Mouse (Mus musculus): ENCODE results near the gene Kdm2a. TPM values are rescaled to one million over a fixed set of nuclear protein-coding genes. Genes with fewer than 3 reads are reported as not detected.

The Kdm2a gene
- polyA plus RNA-seq, 1 experiment, result not detected

GRCm38 (mm10) chr19:4326881-4327280 lies 71.2 kb downstream of the Kdm2a start:
- no peak for TF ChIP-seq POLR2A (IDR thresholded peaks at IDR 0.05; ENCODE audit: insufficient read depth, low read depth, low read length)
- TF ChIP-seq CTCF (IDR thresholded peaks at IDR 0.05; ENCODE audit: insufficient read depth, low read depth, low read length), result no peak
- 15% methylated on average over 1 of the region's 1 CpGs for WGBS
- Histone ChIP-seq H3K4me1 (ENCODE audit: control insufficient read depth, insufficient read depth, low read length) (no peaks in the 10 kb centered on the region), H3K4me3 (ENCODE audit: insufficient read depth, low read depth, low read length) (no peak overlapping the region), H3K27ac (ENCODE audit: insufficient read depth, low read depth, low read length) (no peak overlapping the region)

GRCm38 (mm10) chr19:4326106-4326505 lies 72.0 kb downstream of the Kdm2a start:
- WGBS, result 94% methylated on average over 3 of the region's 3 CpGs
- Histone ChIP-seq H3K27ac (ENCODE audit: insufficient read depth, low read depth, low read length) (no peak overlapping the region), H3K4me3 (ENCODE audit: insufficient read depth, low read depth, low read length) (no peak overlapping the region), H3K4me1 (ENCODE audit: control insufficient read depth, insufficient read depth, low read length) (no peaks in the 10 kb centered on the region)
- TF ChIP-seq CTCF (IDR thresholded peaks at IDR 0.05; ENCODE audit: insufficient read depth, low read depth, low read length), result no peak
- no peak for TF ChIP-seq POLR2A (IDR thresholded peaks at IDR 0.05; ENCODE audit: insufficient read depth, low read depth, low read length)

- 94% methylated on average over 3 of the region's 3 CpGs for WGBS
- Histone ChIP-seq H3K4me3 (ENCODE audit: insufficient read depth, low read depth, low read length) (no peak overlapping the region), H3K27ac (ENCODE audit: insufficient read depth, low read depth, low read length) (no peak overlapping the region), H3K4me1 (ENCODE audit: control insufficient read depth, insufficient read depth, low read length) (no peaks in the 10 kb centered on the region)
- no peak for TF ChIP-seq CTCF (IDR thresholded peaks at IDR 0.05; ENCODE audit: insufficient read depth, low read depth, low read length)
- no peak for TF ChIP-seq POLR2A (IDR thresholded peaks at IDR 0.05; ENCODE audit: insufficient read depth, low read depth, low read length)
These were observed 76.0 kb downstream of the Kdm2a start for GRCm38 (mm10) chr19:4322134-4322533.

- no peak overlapping the region for H3K4me3 ChIP-seq (ENCODE audit: insufficient read depth, low read depth, low read length)
- H3K27ac ChIP-seq (ENCODE audit: insufficient read depth, low read depth, low read length), result no peak overlapping the region
- TF ChIP-seq POLR2A (IDR thresholded peaks at IDR 0.05; ENCODE audit: insufficient read depth, low read depth, low read length) (no peak), CTCF (IDR thresholded peaks at IDR 0.05; ENCODE audit: insufficient read depth, low read depth, low read length) (no peak)
- H3K4me1 ChIP-seq (ENCODE audit: control insufficient read depth, insufficient read depth, low read length), result no peaks in the 10 kb centered on the region
- 100% methylated on average over 1 of the region's 1 CpGs for WGBS
These were observed 76.5 kb downstream of the Kdm2a start for GRCm38 (mm10) chr19:4321622-4322021.

GRCm38 (mm10) chr19:4319272-4319671 lies 78.8 kb downstream of the Kdm2a start:
- WGBS, result 69% methylated on average over 4 of the region's 4 CpGs
- Histone ChIP-seq H3K27ac (ENCODE audit: insufficient read depth, low read depth, low read length) (no peak overlapping the region), H3K4me1 (ENCODE audit: control insufficient read depth, insufficient read depth, low read length) (peaks cover 4% of the 10 kb centered on the region), H3K4me3 (ENCODE audit: insufficient read depth, low read depth, low read length) (no peak overlapping the region)
- TF ChIP-seq CTCF (IDR thresholded peaks at IDR 0.05; ENCODE audit: insufficient read depth, low read depth, low read length), result no peak
- no peak for TF ChIP-seq POLR2A (IDR thresholded peaks at IDR 0.05; ENCODE audit: insufficient read depth, low read depth, low read length)

DNA sequence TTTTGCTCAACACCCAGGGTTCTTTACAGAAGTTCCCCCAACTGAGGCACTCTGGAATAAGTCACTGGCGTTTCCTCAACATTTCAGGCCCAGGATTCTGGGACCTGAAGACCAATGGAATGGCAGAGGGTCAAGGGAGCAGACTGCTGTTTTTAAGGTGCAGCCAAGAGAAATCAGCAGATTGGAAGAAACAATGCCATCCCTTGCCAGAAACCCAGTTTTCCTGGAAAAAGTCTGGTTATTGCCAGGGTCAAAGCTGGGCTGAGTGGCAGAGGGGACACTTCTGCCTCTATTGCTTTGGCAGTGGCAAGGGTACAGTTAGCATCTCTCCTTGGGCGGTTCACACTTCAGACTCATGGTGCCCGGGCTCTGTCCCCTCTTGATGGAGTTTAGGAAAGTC lies 80.9 kb downstream of the Kdm2a start:
- WGBS, result 64% methylated on average over 3 of the region's 3 CpGs
- no peak overlapping the region for H3K27ac ChIP-seq (ENCODE audit: insufficient read depth, low read depth, low read length)
- no peak overlapping the region for H3K4me3 ChIP-seq (ENCODE audit: insufficient read depth, low read depth, low read length)
- peaks cover 4% of the 10 kb centered on the region for H3K4me1 ChIP-seq (ENCODE audit: control insufficient read depth, insufficient read depth, low read length)
- no peak for TF ChIP-seq POLR2A (IDR thresholded peaks at IDR 0.05; ENCODE audit: insufficient read depth, low read depth, low read length)
- TF ChIP-seq CTCF (IDR thresholded peaks at IDR 0.05; ENCODE audit: insufficient read depth, low read depth, low read length), result no peak

DNA sequence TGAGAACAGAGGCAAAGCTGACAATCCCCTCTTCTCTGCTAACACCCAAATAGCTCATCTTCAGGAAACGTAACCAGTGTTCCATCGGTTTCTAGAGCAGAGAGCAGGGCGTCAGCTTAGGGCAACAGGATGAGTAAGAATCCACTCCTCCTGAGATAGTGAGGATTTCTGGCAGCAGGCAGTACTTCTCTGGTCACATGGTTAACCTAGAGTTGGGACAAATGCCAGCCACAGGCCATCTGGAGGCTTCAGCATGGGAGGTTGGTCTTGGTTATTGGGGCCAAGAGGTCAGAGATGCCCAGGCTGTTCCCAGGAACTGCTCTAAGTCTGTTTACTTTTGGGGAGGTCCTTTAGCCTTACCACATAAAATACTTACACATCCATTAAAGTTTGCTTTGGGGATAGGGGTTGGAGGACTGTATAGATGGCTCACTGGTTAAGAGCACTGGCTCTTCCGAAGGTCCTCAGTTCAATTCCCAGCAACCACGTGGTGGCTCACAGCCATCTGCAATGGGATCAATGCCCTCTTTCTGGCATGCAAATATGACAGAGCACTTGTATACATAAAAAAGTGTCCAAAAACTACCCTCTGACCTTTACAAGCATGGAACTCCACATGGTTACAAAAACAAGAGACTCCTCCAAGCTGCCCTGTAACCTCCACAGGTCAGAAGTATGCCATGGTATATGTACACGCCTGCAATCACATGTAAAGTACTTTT lies 82.7 kb downstream of the Kdm2a start:
- Histone ChIP-seq H3K4me1 (ENCODE audit: control insufficient read depth, insufficient read depth, low read length) (peaks cover 4% of the 10 kb centered on the region), H3K27ac (ENCODE audit: insufficient read depth, low read depth, low read length) (0 out of 2 replicates have a peak overlapping the region, but pooled peaks have one; percentile 21), H3K4me3 (ENCODE audit: insufficient read depth, low read depth, low read length) (no peak overlapping the region)
- TF ChIP-seq POLR2A (IDR thresholded peaks at IDR 0.05; ENCODE audit: insufficient read depth, low read depth, low read length) (no peak), CTCF (IDR thresholded peaks at IDR 0.05; ENCODE audit: insufficient read depth, low read depth, low read length) (no peak)
- 53% methylated on average over 6 of the region's 6 CpGs for WGBS

GRCm38 (mm10) chr19:4309776-4310185 lies 88.3 kb downstream of the Kdm2a start:
- Histone ChIP-seq H3K4me3 (ENCODE audit: insufficient read depth, low read depth, low read length) (no peak overlapping the region), H3K27ac (ENCODE audit: insufficient read depth, low read depth, low read length) (no peak overlapping the region)
- no peak for TF ChIP-seq POLR2A (IDR thresholded peaks at IDR 0.05; ENCODE audit: insufficient read depth, low read depth, low read length)
- no peak for TF ChIP-seq CTCF (IDR thresholded peaks at IDR 0.05; ENCODE audit: insufficient read depth, low read depth, low read length)

GRCm38 (mm10) chr19:4309302-4309701 lies 88.8 kb downstream of the Kdm2a start:
- TF ChIP-seq POLR2A (IDR thresholded peaks at IDR 0.05; ENCODE audit: insufficient read depth, low read depth, low read length) (no peak), CTCF (IDR thresholded peaks at IDR 0.05; ENCODE audit: insufficient read depth, low read depth, low read length) (no peak)
- Histone ChIP-seq H3K27ac (ENCODE audit: insufficient read depth, low read depth, low read length) (no peak overlapping the region), H3K4me3 (ENCODE audit: insufficient read depth, low read depth, low read length) (no peak overlapping the region), H3K4me1 (ENCODE audit: control insufficient read depth, insufficient read depth, low read length) (peaks cover 8% of the 10 kb centered on the region)
- WGBS, result 96% methylated on average over 4 of the region's 4 CpGs

More at GRCm38 (mm10) chr19:4309776-4310185, 88.3 kb downstream of the Kdm2a start:
- H3K4me1 ChIP-seq (ENCODE audit: control insufficient read depth, insufficient read depth, low read length), result peaks cover 4% of the 10 kb centered on the region

Data from olfactory bulb, adult 2 months (tissue).